Mouse (Mus musculus) midbrain, embryonic 13.5 days (tissue): ENCODE results near the gene Pspn. TPM values are rescaled to one million over a fixed set of nuclear protein-coding genes. Genes with fewer than 3 reads are reported as not detected.

Experiments used
- ATAC-seq: fragments of 200-750 bp; cut with Nextera tagmentation; 2 replicates; pipeline ENCODE4 v1.8.0; 2017; ENCODE audit warnings: mild to moderate bottlenecking, moderate TSS enrichment, moderate library complexity
- H3K27ac ChIP-seq: fragments of 300-500 bp; sonication (generic); 2 replicates; pipeline ENCODE4 v1.5.1; 2015; ENCODE audit warnings: inconsistent platforms, mild to moderate bottlenecking, moderate library complexity
- H3K27me3 ChIP-seq: fragments of 300-500 bp; sonication (generic); 2 replicates; pipeline ENCODE4 v1.6.1; 2015; ENCODE audit warnings: mild to moderate bottlenecking, inconsistent platforms
- H3K36me3 ChIP-seq: fragments of 300-500 bp; sonication (generic); 2 replicates; pipeline ENCODE4 v1.6.1; 2015; ENCODE audit warnings: mild to moderate bottlenecking, inconsistent platforms
- H3K4me1 ChIP-seq: fragments of 300-500 bp; sonication (generic); replicated peaks from 2 replicates; pipeline ENCODE4 v1.6.1; 2015; ENCODE audit warnings: inconsistent platforms
- H3K4me2 ChIP-seq: fragments of 300-500 bp; sonication (generic); replicated peaks from 2 replicates; pipeline ENCODE4 v1.6.1; 2015; ENCODE audit warnings: moderate library complexity, mild to moderate bottlenecking, inconsistent platforms
- H3K4me3 ChIP-seq: fragments of 300-500 bp; sonication (generic); replicated peaks from 2 replicates; pipeline ENCODE4 v1.5.1; 2015; ENCODE audit warnings: mild to moderate bottlenecking, inconsistent platforms
- H3K9ac ChIP-seq: fragments of 300-500 bp; sonication (generic); replicated peaks from 2 replicates; pipeline ENCODE4 v1.6.1; 2015; ENCODE audit warnings: mild to moderate bottlenecking, inconsistent platforms
- H3K9me3 ChIP-seq: fragments of 300-500 bp; sonication (generic); 2 replicates; pipeline ENCODE4 v1.6.1; 2016; ENCODE audit warnings: mild to moderate bottlenecking, inconsistent platforms
- WGBS: fragments of 180-500 bp; shearing (Covaris S2); methylation state at CpG from one replicate; pipeline ENCODE4 v1.1.7; 2015; 5-methylcytosine and 5-hydroxymethylcytosine counted together
- polyA plus RNA-seq: library from polyadenylated mRNA; unstranded; fragments of >200 nt; fragmentation: Nextera tagmentation; extraction: Ambion mirVana; gene quantifications from 2 replicates; pipeline ENCODE4 v1.2.1, GENCODE M21; 2015

The Pspn gene
- polyA plus RNA-seq, 1 experiment from 2014 or later = not detected

DNA sequence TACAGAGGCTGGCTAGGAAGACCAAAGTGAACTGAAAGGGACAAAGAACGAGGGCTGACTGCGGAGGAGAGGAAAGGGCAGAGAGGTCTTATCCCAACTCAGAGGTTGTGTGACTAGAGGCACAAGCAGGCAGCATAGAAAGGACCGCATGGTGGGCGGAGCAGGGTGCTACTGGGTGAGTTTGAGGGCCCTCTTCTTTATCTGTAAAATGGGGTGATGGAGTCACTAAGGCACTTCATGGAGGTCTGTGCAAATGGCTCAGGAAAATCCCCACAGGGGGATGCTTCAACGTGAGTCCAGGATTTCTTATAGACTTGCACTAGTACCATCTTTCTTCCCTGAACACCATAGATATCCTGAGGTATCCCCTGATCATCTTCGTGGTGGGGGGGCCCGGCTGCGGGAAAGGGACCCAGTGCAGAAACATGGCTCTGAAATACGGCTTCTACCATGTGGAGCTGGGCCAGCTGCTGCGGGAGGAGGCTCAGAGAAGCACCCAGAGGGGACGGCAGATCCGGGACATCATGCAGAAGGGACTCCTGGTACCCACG is 12.5 kb upstream of the Pspn start:
- peaks cover 22% of the 10 kb centered on the region for H3K36me3 ChIP-seq
- H3K4me1 ChIP-seq = peaks cover 23% of the 10 kb centered on the region
- peak overlapping the region; percentile 77; the same call in 1 of the 2 replicates for H3K9ac ChIP-seq
- no peaks in the 10 kb centered on the region for H3K27me3 ChIP-seq
- 71% methylated on average over 13 of the region's 13 CpGs for WGBS
- H3K27ac ChIP-seq = peak overlapping the region; percentile 95
- peak overlapping the region; percentile 70 for H3K4me2 ChIP-seq
- H3K4me3 ChIP-seq = peak overlapping the region; percentile 66
- peak; percentile 2; the same call in 1 of the 2 replicates for ATAC-seq
- no peaks in the 10 kb centered on the region for H3K9me3 ChIP-seq

DNA sequence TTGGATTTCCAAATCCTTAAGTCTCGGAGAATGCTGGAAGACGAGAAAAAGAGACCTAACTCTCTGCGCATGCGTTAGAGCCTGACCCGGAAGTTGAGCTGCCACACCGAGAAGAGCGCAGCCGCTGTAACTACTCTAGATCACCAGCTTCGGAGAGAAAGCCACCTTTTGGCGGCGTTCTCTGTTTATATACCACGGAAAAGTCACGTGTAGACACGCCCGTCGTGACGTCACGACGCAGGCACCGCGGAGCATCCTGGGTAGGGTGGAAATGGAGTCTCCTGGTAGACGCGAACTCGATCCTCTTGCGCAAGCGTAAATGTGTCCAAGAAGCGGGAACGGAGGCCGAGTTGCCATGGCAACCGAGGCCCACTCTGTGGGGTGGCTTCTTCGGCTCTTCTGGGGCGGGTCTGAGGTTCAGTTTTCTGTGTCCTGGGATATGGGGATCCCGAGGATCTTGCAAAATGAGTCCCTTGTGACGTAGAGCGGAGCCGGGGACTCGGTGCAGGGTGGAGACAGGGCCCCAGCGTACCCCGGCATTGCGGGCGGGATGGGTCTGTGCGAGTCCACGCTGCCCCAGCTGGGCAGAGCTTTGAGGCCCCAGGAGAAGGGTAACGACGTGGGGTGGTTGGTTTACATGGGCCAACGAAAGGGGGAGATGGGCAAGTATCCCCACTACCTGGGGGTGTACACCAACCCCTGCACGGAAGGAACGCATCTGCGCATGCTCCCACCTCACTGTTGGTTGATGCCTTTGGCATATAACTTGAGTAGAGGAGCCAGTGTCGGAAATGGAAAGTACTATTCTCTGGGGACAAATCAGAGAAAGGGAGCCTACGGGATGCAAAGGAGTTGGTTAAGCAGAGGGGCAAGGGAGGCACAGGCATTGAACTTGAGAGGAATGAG is 11.7 kb upstream of the Pspn start, which contains the start of the genes Gtf2f1 and Gm17949:
Gene Gtf2f1, minus strand, starts transcription at position 53 of the 906 bp plus-strand sequence.
Gene Gm17949, plus strand, starts transcription at position 234 of the 906 bp plus-strand sequence.
- Histone ChIP-seq H3K36me3 (peaks cover 30% of the 10 kb centered on the region), H3K9ac (peak within 1 kb of the TSS; percentile 78), H3K4me1 (peaks cover 23% of the 10 kb centered on the region), H3K4me2 (peak within 1 kb of the TSS; percentile 86), H3K9me3 (no peaks in the 10 kb centered on the region), H3K4me3 (peak within 1 kb of the TSS; percentile 66), H3K27me3 (no peaks in the 10 kb centered on the region), H3K27ac (peak within 1 kb of the TSS; percentile 95)
- under 1% methylated on average over 51 of the region's 51 CpGs for WGBS
- ATAC-seq = peak; percentile 92

- peak overlapping the region; percentile 66 for H3K4me3 ChIP-seq
- H3K36me3 ChIP-seq = peaks cover 36% of the 10 kb centered on the region
- H3K9ac ChIP-seq = peak overlapping the region; percentile 78
- H3K4me1 ChIP-seq = peaks cover 23% of the 10 kb centered on the region
- peak overlapping the region; percentile 59 for H3K27ac ChIP-seq
- ATAC-seq = peak; percentile 72
- H3K9me3 ChIP-seq = no peaks in the 10 kb centered on the region
- H3K4me2 ChIP-seq = peak overlapping the region; percentile 86
- WGBS = under 1% methylated on average over 19 of the region's 19 CpGs
- H3K27me3 ChIP-seq = no peaks in the 10 kb centered on the region
These were observed 11.1 kb upstream of the Pspn start for GRCm38 (mm10) chr17:57010911-57011235.

GRCm38 (mm10) chr17:57007137-57007905 is 7.5 kb upstream of the Pspn start:
- 94% methylated on average over 13 of the region's 13 CpGs for WGBS
- Histone ChIP-seq H3K36me3 (peaks cover 72% of the 10 kb centered on the region), H3K27ac (no peak overlapping the region), H3K9ac (no peak overlapping the region), H3K4me1 (peaks cover 19% of the 10 kb centered on the region), H3K4me2 (no peak overlapping the region), H3K4me3 (no peak overlapping the region), H3K27me3 (no peaks in the 10 kb centered on the region), H3K9me3 (no peaks in the 10 kb centered on the region)
- ATAC-seq = no peak

DNA sequence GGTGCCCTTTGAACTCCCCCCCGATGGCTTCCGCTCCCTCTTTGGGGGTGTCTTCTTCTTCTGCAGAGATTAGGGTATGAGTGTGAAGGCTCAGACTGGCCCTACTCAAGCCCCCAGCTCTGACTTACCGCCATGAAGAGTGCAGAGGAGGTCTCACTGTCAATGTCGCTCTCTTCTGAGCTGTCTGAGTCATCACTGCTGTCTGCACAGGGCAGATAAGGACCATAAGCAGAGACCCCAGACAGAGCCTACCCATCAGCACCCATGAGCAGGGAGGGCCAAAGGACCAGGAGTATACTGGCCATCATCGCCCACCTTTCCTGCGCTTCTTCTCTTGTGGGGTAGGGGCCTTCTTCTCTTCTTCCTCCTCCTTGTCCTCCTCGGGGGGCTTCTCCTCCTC is 4.2 kb upstream of the Pspn start:
- no peak overlapping the region for H3K9ac ChIP-seq
- 92% methylated on average over 7 of the region's 7 CpGs for WGBS
- H3K4me1 ChIP-seq = no peaks in the 10 kb centered on the region
- ATAC-seq = no peak
- no peak overlapping the region for H3K4me3 ChIP-seq
- H3K27ac ChIP-seq = no peak overlapping the region
- no peak overlapping the region for H3K4me2 ChIP-seq
- peaks cover 75% of the 10 kb centered on the region for H3K36me3 ChIP-seq
- no peaks in the 10 kb centered on the region for H3K9me3 ChIP-seq
- no peaks in the 10 kb centered on the region for H3K27me3 ChIP-seq

GRCm38 (mm10) chr17:57001228-57001627 is 1.4 kb upstream of the Pspn start:
- Histone ChIP-seq H3K36me3 (peaks cover 56% of the 10 kb centered on the region), H3K27ac (no peak overlapping the region), H3K9me3 (no peaks in the 10 kb centered on the region), H3K4me2 (no peak overlapping the region), H3K9ac (no peak overlapping the region), H3K4me3 (no peak overlapping the region), H3K27me3 (no peaks in the 10 kb centered on the region), H3K4me1 (peaks cover 20% of the 10 kb centered on the region)
- no peak for ATAC-seq
- WGBS = 77% methylated on average over 8 of the region's 8 CpGs

- Histone ChIP-seq H3K27ac (no peak overlapping the region), H3K9ac (no peak overlapping the region), H3K4me1 (peaks cover 20% of the 10 kb centered on the region), H3K9me3 (no peaks in the 10 kb centered on the region), H3K27me3 (no peaks in the 10 kb centered on the region), H3K36me3 (peaks cover 56% of the 10 kb centered on the region), H3K4me3 (no peak overlapping the region), H3K4me2 (no peak overlapping the region)
- 92% methylated on average over 9 of the region's 9 CpGs for WGBS
- ATAC-seq = no peak
These were observed 404 bp downstream of the Pspn start for GRCm38 (mm10) chr17:56999414-56999813.

DNA sequence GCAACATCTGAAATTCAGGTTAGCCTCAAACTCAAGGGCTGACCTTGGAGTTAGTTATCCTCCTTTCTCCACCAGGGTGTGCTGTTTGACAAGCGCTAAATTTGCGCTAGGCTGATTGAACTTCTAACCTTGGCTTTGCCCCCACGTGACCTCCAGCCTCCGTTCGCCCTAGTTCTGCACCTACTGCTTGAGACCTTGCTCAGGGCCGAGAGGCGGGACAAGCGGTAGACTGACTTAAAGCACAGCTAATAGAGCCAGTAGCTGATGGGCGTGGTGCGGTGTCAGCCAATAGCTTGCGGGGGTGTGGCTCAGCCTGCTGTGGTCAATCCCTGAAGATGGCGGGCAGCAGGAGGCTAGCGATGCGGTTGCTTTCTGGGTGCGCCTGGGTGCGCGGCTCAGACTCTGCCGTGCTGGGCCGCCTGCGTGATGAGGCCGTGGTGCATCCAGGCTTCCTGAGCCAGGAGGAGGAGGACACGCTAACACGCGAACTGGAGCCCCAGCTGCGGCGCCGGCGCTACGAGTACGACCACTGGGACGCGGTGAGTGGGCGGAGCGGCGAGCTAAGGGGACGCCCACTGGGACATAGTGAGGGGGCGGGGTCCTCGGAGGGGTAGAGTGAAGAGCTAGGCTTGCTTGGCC is 2.7 kb downstream of the Pspn start, which contains the start of gene Alkbh7:
Gene Alkbh7, plus strand, starts transcription at position 311 of the 639 bp plus-strand sequence.
- H3K27ac ChIP-seq = peak within 1 kb of the TSS; percentile 79
- peak within 1 kb of the TSS; percentile 64 for H3K4me3 ChIP-seq
- no peaks in the 10 kb centered on the region for H3K9me3 ChIP-seq
- H3K4me2 ChIP-seq = peak within 1 kb of the TSS; percentile 73
- H3K36me3 ChIP-seq = peaks cover 56% of the 10 kb centered on the region
- peak; percentile 99 for ATAC-seq
- peaks cover 26% of the 10 kb centered on the region for H3K4me1 ChIP-seq
- H3K27me3 ChIP-seq = no peaks in the 10 kb centered on the region
- H3K9ac ChIP-seq = peak within 1 kb of the TSS; percentile 72
- under 1% methylated on average over 38 of the region's 38 CpGs for WGBS

GRCm38 (mm10) chr17:56996506-56996905 is 3.3 kb downstream of the Pspn start:
- H3K27ac ChIP-seq = no peak overlapping the region
- H3K4me3 ChIP-seq = peak overlapping the region; percentile 64
- peaks cover 61% of the 10 kb centered on the region for H3K36me3 ChIP-seq
- H3K4me2 ChIP-seq = peak overlapping the region; percentile 73
- H3K27me3 ChIP-seq = no peaks in the 10 kb centered on the region
- WGBS = 83% methylated on average over 2 of the region's 2 CpGs
- no peak overlapping the region for H3K9ac ChIP-seq
- H3K9me3 ChIP-seq = no peaks in the 10 kb centered on the region
- peaks cover 30% of the 10 kb centered on the region for H3K4me1 ChIP-seq
- ATAC-seq = no peak

GRCm38 (mm10) chr17:56995046-56995445 is 4.8 kb downstream of the Pspn start:
- H3K4me3 ChIP-seq = no peak overlapping the region
- H3K27ac ChIP-seq = no peak overlapping the region
- no peak overlapping the region for H3K9ac ChIP-seq
- WGBS = 94% methylated on average over 8 of the region's 8 CpGs
- peaks cover 40% of the 10 kb centered on the region for H3K4me1 ChIP-seq
- peaks cover 61% of the 10 kb centered on the region for H3K36me3 ChIP-seq
- no peak overlapping the region for H3K4me2 ChIP-seq
- ATAC-seq = no peak
- H3K9me3 ChIP-seq = no peaks in the 10 kb centered on the region
- H3K27me3 ChIP-seq = no peaks in the 10 kb centered on the region

- ATAC-seq = no peak
- 68% methylated on average over 2 of the region's 2 CpGs for WGBS
- Histone ChIP-seq H3K9ac (peak overlapping the region; percentile 86), H3K27ac (no peak overlapping the region), H3K36me3 (peaks cover 43% of the 10 kb centered on the region), H3K4me1 (peaks cover 20% of the 10 kb centered on the region), H3K27me3 (no peaks in the 10 kb centered on the region), H3K9me3 (no peaks in the 10 kb centered on the region), H3K4me3 (peak overlapping the region; percentile 83), H3K4me2 (peak overlapping the region; percentile 70)
These were observed 8.9 kb downstream of the Pspn start for GRCm38 (mm10) chr17:56990966-56991365.
